Comparison of ENCODE assay signal across 11 mouse cellular contexts in the genomic region with DNA sequence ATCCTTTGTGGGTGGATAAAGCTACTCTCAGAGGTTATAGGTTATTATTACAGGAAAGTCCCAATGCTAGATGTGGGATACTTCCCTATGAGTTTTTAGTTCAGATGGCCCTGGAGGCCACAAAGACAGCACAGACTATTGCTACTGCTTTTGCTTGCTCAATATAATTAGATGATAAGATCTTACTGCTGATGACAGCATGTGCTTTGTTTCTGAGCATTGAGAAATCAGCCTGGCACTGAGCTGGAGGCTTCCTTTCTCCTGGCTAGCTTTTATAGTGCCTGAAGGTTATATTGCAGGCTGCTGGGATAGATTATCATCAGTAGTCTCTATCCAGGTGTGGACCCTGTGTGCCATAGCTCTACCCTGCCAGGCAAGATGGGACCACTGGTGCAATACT. TPM values are rescaled to one million over a fixed set of nuclear protein-coding genes. Genes with fewer than 3 reads are reported as not detected.
"Had no signal": no experiment of that assay in that cellular context is flagged by ENCODE, and none has a peak within 500 bp of the region (broad histone marks: within the 10 kb centered on the region; RNA-seq: fewer than 3 reads in every experiment).

No protein-coding gene starts in this region.

- DNase-seq: kidney, adult 8-10 months; kidney, postnatal 25 days; lung, embryonic 14.5 days; retina, postnatal 1 day; right cerebral cortex, postnatal 4 days; spleen, adult 18-20 months; thymus, adult 18-20 months; thymus, postnatal 25 days had no signal

RNA-seq across cellular contexts. Expression of gene AI429214, which starts 49.4 kb away (rescaled TPM):
- total RNA-seq: monocyte, adult 5-6 weeks had no signal
- polyA plus RNA-seq: liver, embryonic 11.5 days; liver, embryonic 15.5 days had no signal
